Mouse (Mus musculus) frontal cortex, postnatal 10 days (tissue): ENCODE results near the gene Hexim2.
A peak's percentile ranks its signal among the peaks of the same experiment; 100 is the strongest.

Source experiments
- DNase-seq, 2 experiments: peaks; one replicate each; pipeline ENCODE4 v3.0.0; 2022; ENCODE audit warnings: low spot score in 2 of 2, mixed read lengths in 1 of 2

Hexim2 gene

DNA sequence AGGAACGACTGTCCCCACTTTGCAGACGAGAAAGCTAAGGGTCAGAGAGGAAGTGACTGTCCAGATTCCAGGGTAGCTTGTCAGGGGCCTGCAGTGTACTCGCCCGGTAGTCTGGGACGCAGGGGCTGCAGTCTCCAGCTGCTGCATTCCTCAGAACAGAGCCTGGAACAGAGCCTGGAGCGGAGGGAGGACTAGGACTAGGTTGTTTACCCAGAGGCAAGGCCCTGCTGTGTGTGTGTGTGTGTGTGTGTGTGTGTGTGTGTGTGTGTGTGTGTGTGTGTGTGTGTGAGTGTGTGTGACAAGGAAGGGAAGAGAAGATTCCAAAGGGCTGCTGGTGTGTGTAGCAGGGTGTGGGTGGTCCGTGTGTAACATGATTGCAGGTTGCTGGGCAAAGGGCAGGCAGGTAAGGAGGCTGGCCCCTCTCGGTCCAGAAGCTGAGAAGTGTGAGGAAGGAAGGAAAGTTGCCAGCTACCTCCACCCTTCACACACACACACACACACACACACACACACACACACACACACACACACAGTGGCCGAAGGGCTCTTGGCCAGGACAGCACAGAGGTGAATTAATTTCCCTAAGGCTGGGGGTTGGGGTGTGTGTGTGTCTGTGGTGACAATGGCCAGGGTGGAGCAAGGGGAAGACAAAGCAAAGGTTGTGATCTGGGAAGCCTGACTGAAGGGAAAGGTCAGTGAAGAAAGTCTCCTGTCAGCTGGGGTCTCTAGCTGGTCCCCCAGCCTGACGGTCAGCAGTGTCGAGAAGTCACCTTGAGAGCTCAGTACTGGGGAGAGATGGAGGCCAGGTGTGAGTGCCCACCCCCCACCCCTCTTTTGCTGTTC, 9.1 kb downstream of the Hexim2 start:
- no peak for DNase-seq

- no peak for DNase-seq
Observed at GRCm38 (mm10) chr11:103141944-103142255, 9.7 kb downstream of the Hexim2 start.

DNA sequence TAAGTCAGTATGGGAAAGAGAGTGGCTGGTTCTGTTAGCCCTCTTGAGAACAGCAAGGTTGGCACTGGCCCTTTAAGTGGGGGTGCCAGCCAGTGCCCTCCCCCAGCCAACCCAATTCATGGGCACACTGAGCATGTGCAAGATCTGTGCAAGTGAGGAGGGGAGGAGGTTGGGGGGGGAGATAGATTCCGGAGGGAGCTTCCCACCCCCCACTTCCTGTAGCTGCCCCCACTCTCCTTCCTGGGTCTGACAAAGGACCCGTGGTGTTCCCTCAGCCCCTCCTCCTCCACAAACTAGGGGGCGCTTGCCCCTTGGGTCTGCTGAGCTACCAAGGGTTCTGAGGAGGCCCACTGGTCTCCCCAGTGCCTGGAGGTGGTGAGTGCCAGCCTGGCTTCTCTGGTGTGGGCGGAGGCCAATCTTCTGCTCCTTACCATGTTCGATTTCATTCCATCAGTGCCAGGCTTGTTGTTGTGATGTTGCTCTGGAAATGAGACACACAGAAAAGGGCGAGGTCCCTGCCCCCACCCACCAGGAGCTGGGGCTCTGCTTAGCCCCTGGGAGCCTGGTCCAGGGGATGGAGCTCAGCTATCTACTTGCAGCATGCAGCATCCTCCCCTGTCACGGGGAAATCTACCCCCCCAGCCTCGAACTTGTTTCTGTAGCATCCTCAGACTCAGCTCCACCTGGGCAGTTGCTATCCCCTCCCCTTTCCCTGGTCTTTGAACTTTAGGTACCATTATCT, 10.4 kb downstream of the Hexim2 start:
- DNase-seq: peak; percentile 82 to 92

- DNase-seq: no peak
Observed at GRCm38 (mm10) chr11:103144309-103145285, 12.4 kb downstream of the Hexim2 start.

- DNase-seq: no peak
Observed at GRCm38 (mm10) chr11:103146386-103146785, 14.2 kb downstream of the Hexim2 start.

- no peak for DNase-seq
Observed at GRCm38 (mm10) chr11:103147766-103148165, 15.5 kb downstream of the Hexim2 start.

DNA sequence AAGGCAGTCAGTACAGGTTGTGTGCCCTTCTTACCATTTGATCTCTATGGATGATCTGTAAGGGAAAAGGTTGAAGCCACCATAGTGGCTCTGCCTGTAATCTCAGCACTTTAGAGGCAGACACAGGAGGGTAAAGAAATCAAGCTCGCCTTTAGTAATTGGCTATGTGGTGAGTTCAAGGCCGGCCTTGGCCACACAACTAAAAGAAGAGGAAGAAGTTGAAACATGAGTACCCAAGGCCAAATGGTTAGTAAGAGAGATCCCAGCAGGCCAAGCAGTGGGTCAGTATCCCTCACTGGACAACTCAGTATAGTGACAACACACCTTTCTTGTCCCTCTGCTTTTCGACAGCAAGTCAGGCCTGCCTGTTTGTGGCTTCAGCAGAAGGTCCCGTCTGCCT, 17.5 kb downstream of the Hexim2 start:
- no peak for DNase-seq

- peak; percentile 79 to 88 for DNase-seq
Observed at GRCm38 (mm10) chr11:103158621-103159478, 26.6 kb downstream of the Hexim2 start.

GRCm38 (mm10) chr11:103160738-103161137, 28.5 kb downstream of the Hexim2 start:
- DNase-seq: no peak

DNA sequence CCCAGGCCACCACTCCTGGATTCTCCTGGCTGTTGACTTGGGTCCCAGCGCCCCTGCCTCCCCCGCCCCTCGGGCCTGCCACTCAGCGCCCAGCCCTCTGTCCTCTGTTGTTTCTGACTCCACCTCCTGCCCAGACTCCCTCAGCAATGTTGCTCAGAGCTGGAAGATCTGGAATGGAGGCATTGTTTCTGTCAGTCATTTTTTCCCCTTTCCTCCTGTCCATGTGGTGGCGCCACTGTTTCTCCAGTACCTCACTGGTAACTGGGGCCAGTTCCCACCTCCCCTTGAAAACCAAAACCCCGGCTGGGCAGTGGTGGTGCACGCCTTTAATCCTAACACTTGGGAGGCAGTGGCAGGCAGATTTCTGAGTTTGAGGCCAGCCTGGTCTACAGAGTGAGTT, 29.2 kb downstream of the Hexim2 start:
- DNase-seq: no peak

DNA sequence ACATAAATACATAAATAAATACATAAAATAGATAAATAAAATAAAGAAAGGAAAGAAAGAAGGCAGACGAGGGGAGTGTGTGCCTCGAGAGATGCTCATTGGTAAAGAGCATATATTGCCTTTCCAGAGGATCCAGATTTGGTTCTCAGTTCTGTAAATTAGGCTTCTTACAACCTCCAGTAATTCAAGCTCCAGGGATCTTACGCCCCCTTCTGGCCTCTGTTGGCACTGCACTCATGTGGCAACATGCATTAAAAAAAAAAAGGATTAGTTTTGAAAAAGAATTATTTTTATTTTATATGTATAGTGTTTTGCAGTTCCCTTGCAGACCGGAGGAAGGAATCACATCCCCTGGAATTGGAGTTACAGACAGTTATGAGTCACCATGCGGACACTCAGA, 29.9 kb downstream of the Hexim2 start:
- no peak for DNase-seq

GRCm38 (mm10) chr11:103164391-103164790, 32.2 kb downstream of the Hexim2 start:
- DNase-seq: no peak

DNA sequence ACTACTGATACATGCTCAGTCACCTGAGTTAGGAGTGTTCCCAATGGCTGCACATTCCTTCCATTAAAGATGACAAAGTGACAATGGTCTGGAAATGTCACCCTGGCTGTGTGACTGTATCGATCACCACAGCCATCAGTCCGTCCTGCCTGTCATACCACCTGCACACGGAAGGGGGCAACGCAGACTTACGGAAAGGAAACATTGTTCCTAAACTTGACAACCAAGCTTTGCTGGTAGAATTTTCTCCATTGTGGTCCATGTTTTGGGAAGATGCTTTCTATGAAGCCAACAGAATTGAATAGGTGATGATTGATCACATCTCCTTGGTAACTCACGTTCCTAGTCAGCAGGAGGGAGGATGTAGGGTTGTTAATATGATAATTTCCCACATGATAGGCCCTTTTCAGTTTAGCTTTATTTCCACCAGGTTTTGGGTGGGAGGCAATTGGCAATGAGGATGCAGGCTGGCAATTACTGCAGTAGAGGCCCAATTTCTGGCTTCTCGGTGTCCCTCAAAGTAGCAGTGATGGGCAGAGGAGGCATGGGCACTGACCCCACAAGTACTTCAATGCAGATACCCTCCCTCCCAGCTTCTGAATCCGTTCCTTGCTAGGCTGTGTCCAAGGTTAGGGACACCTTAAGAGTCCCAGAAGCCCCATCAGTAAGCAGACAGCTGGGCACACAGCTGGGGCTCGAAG, 36.6 kb downstream of the Hexim2 start:
- DNase-seq: peak in 1 of 2 experiments; percentile 62

DNA sequence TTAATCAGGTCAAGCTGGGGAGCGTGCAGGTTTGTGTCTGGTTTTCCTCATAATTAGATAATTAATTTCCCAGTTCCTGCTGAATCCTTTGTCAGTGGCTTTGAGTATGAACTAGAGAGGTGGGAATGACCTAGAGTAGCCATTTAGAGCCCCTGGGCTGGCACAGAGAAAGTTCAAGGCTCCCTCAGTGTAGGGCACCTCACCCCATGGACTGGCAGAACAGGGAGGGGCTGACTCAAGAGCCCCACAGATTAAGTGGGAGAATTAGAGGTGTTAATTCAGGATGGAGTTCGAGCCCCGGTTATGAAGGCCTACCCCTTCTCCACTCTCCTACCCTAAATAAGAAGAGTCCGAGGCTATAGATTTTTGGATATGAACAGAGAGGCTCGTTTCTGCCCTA, 37.4 kb downstream of the Hexim2 start:
- DNase-seq: no peak

GRCm38 (mm10) chr11:103170111-103170493, 37.9 kb downstream of the Hexim2 start:
- DNase-seq: no peak

DNA sequence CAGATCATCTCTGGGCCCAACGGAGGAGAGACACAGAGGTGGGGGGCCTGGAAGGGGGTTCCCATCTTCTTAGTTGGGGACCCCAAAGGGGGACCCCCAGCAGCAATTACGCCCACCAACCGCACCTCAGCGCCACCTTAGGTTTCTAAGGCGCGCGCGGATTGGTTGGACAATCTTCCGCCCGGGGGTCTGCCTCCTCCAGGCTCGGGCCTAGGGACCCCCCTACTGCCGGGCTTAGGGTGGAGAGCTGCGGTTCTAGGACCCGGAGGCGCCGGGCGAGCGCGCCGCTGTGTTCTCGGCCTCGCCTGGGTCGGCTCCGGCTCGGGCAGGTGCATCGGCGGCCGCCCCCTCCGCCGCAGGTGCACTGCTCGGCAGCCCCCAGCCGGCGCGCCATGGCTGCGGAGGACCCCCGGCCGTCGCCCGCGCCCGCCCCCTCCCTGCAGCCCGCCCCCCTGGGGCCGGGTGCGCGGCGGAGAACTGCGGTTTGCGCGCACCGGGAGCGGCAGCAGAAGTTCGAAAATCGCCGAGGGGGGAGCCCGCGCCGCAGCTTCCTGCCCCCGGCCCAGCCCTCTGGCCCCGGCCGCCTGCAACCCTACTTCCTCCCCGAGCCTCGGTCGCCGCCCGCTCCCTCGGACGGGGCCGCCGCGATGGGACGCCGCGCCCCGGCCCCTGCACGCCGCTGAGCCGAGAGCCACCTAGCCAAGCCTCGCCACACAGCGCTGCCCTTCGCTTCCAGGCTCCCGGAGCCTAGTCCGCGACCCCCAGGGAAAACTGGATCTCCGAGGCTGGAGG, 38.5 kb downstream of the Hexim2 start, which contains the start of gene Fmnl1:
Fmnl1 (plus strand) TSS at position 614 of the 792 bp plus-strand sequence.
- peak in 1 of 2 experiments; percentile 59 for DNase-seq

DNA sequence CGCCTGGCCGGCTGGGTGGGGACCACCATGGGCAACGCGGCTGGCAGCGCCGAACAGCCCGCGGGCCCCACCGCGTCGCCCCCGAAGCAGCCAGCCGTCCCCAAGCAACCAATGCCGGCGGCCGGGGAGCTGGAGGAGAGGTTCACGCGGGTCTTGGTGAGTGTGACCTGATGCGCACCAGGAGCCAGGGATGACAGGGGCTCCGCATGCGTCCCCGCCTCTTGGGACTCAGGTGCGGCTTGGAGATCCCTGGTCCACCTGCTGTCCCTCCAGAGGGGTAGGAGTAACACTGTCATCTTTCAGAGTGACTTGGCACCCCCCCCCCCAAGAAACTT, 39.0 kb downstream of the Hexim2 start:
- no peak for DNase-seq

GRCm38 (mm10) chr11:103171703-103172391, 39.6 kb downstream of the Hexim2 start:
- DNase-seq: no peak
